Mouse (Mus musculus): ENCODE data around the gene Tmem186. TPM values are rescaled to one million over a fixed set of nuclear protein-coding genes. Genes with fewer than 3 reads are reported as not detected.

Gene Tmem186
- polyA plus RNA-seq, 1 experiment from 2014 or later = 20.6 TPM

- no peak overlapping the region for H3K4me2 ChIP-seq
- peaks cover 27% of the 10 kb centered on the region for H3K4me1 ChIP-seq (replicated peaks)
- WGBS = 1% methylated on average over 8 of the region's 8 CpGs
- H3K4me3 ChIP-seq = no peak overlapping the region
- H3K36me3 ChIP-seq = no peaks in the 10 kb centered on the region
- peaks cover 8% of the 10 kb centered on the region; the same call in 1 of the 2 replicates for H3K27me3 ChIP-seq
- H3K9ac ChIP-seq = no peak overlapping the region
- ATAC-seq (ENCODE audit: low read depth) = no peak
- no peak overlapping the region for H3K27ac ChIP-seq (replicated peaks)
- H3K9me3 ChIP-seq = no peaks in the 10 kb centered on the region
Measured at GRCm38 (mm10) chr16:8674165-8674564, 36.7 kb upstream of the Tmem186 start.

- 76% methylated on average over 6 of the region's 6 CpGs for WGBS
- Histone ChIP-seq H3K4me3 (no peak overlapping the region), H3K4me1 (replicated peaks) (peaks cover 35% of the 10 kb centered on the region), H3K36me3 (no peaks in the 10 kb centered on the region), H3K27me3 (peaks cover 8% of the 10 kb centered on the region; the same call in 1 of the 2 replicates), H3K9ac (no peak overlapping the region), H3K27ac (replicated peaks) (no peak overlapping the region), H3K9me3 (no peaks in the 10 kb centered on the region), H3K4me2 (no peak overlapping the region)
- ATAC-seq (ENCODE audit: low read depth) = no peak
Measured at GRCm38 (mm10) chr16:8673343-8673742, 35.8 kb upstream of the Tmem186 start.

GRCm38 (mm10) chr16:8672811-8673210 is 35.3 kb upstream of the Tmem186 start:
- Histone ChIP-seq H3K4me3 (peak overlapping the region; percentile 93), H3K4me1 (replicated peaks) (peaks cover 40% of the 10 kb centered on the region), H3K9ac (no peak overlapping the region), H3K27ac (replicated peaks) (no peak overlapping the region), H3K4me2 (peak overlapping the region; percentile 96), H3K27me3 (peaks cover 8% of the 10 kb centered on the region; the same call in 1 of the 2 replicates), H3K36me3 (no peaks in the 10 kb centered on the region), H3K9me3 (no peaks in the 10 kb centered on the region)
- no peak for ATAC-seq (ENCODE audit: low read depth)

GRCm38 (mm10) chr16:8672350-8672687 is 34.8 kb upstream of the Tmem186 start:
- Histone ChIP-seq H3K4me3 (peak overlapping the region; percentile 93), H3K9me3 (no peaks in the 10 kb centered on the region), H3K36me3 (0 out of 2 replicates have a peak, but pooled peaks cover 2% of the 10 kb centered on the region), H3K4me1 (replicated peaks) (peaks cover 45% of the 10 kb centered on the region), H3K27me3 (peaks cover 8% of the 10 kb centered on the region; the same call in 1 of the 2 replicates), H3K27ac (replicated peaks) (peak overlapping the region; percentile 88), H3K9ac (peak overlapping the region; percentile 87), H3K4me2 (peak overlapping the region; percentile 96)
- WGBS = 0% methylated on average over 18 of the region's 18 CpGs
- ATAC-seq (ENCODE audit: low read depth) = no peak

- Histone ChIP-seq H3K9ac (peak within 1 kb of the TSS; percentile 87), H3K27me3 (peaks cover 8% of the 10 kb centered on the region; the same call in 1 of the 2 replicates), H3K36me3 (0 out of 2 replicates have a peak, but pooled peaks cover 8% of the 10 kb centered on the region), H3K4me2 (peak within 1 kb of the TSS; percentile 96), H3K4me3 (peak within 1 kb of the TSS; percentile 93), H3K9me3 (no peaks in the 10 kb centered on the region), H3K4me1 (replicated peaks) (peaks cover 51% of the 10 kb centered on the region), H3K27ac (replicated peaks) (peak within 1 kb of the TSS; percentile 88)
- peak; percentile 91 for ATAC-seq (ENCODE audit: low read depth)
- under 1% methylated on average over 67 of the region's 67 CpGs for WGBS
Measured at GRCm38 (mm10) chr16:8671551-8672349, 34.2 kb upstream of the Tmem186 start, which contains the start of gene Carhsp1. Gene Carhsp1 (minus strand): TSS chr16:8672155.

- H3K4me1 ChIP-seq (replicated peaks) = peaks cover 65% of the 10 kb centered on the region
- H3K36me3 ChIP-seq = peaks cover 21% of the 10 kb centered on the region
- H3K9me3 ChIP-seq = no peaks in the 10 kb centered on the region
- H3K27ac ChIP-seq (replicated peaks) = peak overlapping the region; percentile 88
- 7% methylated on average over 14 of the region's 15 CpGs for WGBS
- peak overlapping the region; percentile 93 for H3K4me3 ChIP-seq
- H3K4me2 ChIP-seq = peak overlapping the region; percentile 96
- peak overlapping the region; percentile 87 for H3K9ac ChIP-seq
- peak; percentile 36 for ATAC-seq (ENCODE audit: low read depth)
- peaks cover 8% of the 10 kb centered on the region; the same call in 1 of the 2 replicates for H3K27me3 ChIP-seq
Measured at GRCm38 (mm10) chr16:8670041-8671035, 32.8 kb upstream of the Tmem186 start.

- H3K27ac ChIP-seq (replicated peaks) = peak overlapping the region; percentile 88
- no peak for ATAC-seq (ENCODE audit: low read depth)
- H3K27me3 ChIP-seq = peaks cover 8% of the 10 kb centered on the region; the same call in 1 of the 2 replicates
- 52% methylated on average over 5 of the region's 5 CpGs for WGBS
- H3K9me3 ChIP-seq = no peaks in the 10 kb centered on the region
- H3K36me3 ChIP-seq = peaks cover 23% of the 10 kb centered on the region
- peak overlapping the region; percentile 87 for H3K9ac ChIP-seq
- peak overlapping the region; percentile 93 for H3K4me3 ChIP-seq
- H3K4me1 ChIP-seq (replicated peaks) = peaks cover 74% of the 10 kb centered on the region
- peak overlapping the region; percentile 96 for H3K4me2 ChIP-seq
Measured at GRCm38 (mm10) chr16:8669432-8669831, 31.9 kb upstream of the Tmem186 start.

GRCm38 (mm10) chr16:8668386-8668785 is 30.9 kb upstream of the Tmem186 start:
- peaks cover 85% of the 10 kb centered on the region for H3K4me1 ChIP-seq (replicated peaks)
- H3K27me3 ChIP-seq = peaks cover 5% of the 10 kb centered on the region; the same call in 1 of the 2 replicates
- peaks cover 31% of the 10 kb centered on the region for H3K36me3 ChIP-seq
- H3K27ac ChIP-seq (replicated peaks) = peak overlapping the region; percentile 88; the same call in 1 of the 2 replicates
- 47% methylated on average over 2 of the region's 2 CpGs for WGBS
- ATAC-seq (ENCODE audit: low read depth) = no peak
- H3K9ac ChIP-seq = peak overlapping the region; percentile 87
- peak overlapping the region; percentile 96 for H3K4me2 ChIP-seq
- H3K4me3 ChIP-seq = peak overlapping the region; percentile 93; the same call in 1 of the 2 replicates
- H3K9me3 ChIP-seq = no peaks in the 10 kb centered on the region

GRCm38 (mm10) chr16:8667814-8668213 is 30.3 kb upstream of the Tmem186 start:
- no peaks in the 10 kb centered on the region for H3K9me3 ChIP-seq
- peaks cover 37% of the 10 kb centered on the region for H3K36me3 ChIP-seq
- no peak for ATAC-seq (ENCODE audit: low read depth)
- peak overlapping the region; percentile 96 for H3K4me2 ChIP-seq
- 75% methylated on average over 4 of the region's 4 CpGs for WGBS
- peaks cover 88% of the 10 kb centered on the region for H3K4me1 ChIP-seq (replicated peaks)
- H3K9ac ChIP-seq = peak overlapping the region; percentile 39; the same call in 1 of the 2 replicates
- no peaks in the 10 kb centered on the region for H3K27me3 ChIP-seq
- no peak overlapping the region; the same call in 1 of the 2 replicates for H3K27ac ChIP-seq (replicated peaks)
- H3K4me3 ChIP-seq = no peak overlapping the region

GRCm38 (mm10) chr16:8667261-8667660 is 29.7 kb upstream of the Tmem186 start:
- no peak overlapping the region for H3K27ac ChIP-seq (replicated peaks)
- no peak for ATAC-seq (ENCODE audit: low read depth)
- no peaks in the 10 kb centered on the region for H3K27me3 ChIP-seq
- peak overlapping the region; percentile 96; the same call in 1 of the 2 replicates for H3K4me2 ChIP-seq
- H3K4me1 ChIP-seq (replicated peaks) = peaks cover 89% of the 10 kb centered on the region
- H3K4me3 ChIP-seq = no peak overlapping the region
- H3K9me3 ChIP-seq = no peaks in the 10 kb centered on the region
- 76% methylated on average over 7 of the region's 7 CpGs for WGBS
- H3K9ac ChIP-seq = peak overlapping the region; percentile 39; the same call in 1 of the 2 replicates
- H3K36me3 ChIP-seq = peaks cover 42% of the 10 kb centered on the region

GRCm38 (mm10) chr16:8666452-8666851 is 28.9 kb upstream of the Tmem186 start:
- WGBS = 63% methylated on average over 2 of the region's 2 CpGs
- Histone ChIP-seq H3K27me3 (no peaks in the 10 kb centered on the region), H3K4me1 (replicated peaks) (peaks cover 89% of the 10 kb centered on the region), H3K4me3 (no peak overlapping the region), H3K9me3 (no peaks in the 10 kb centered on the region), H3K9ac (peak overlapping the region; percentile 8; the same call in 1 of the 2 replicates), H3K27ac (replicated peaks) (0 out of 2 replicates have a peak overlapping the region, but pooled peaks have one; percentile 23), H3K36me3 (peaks cover 50% of the 10 kb centered on the region), H3K4me2 (no peak overlapping the region)
- no peak for ATAC-seq (ENCODE audit: low read depth)
